Mouse (Mus musculus) MEL (cell line): Measurements from ENCODE around the gene Ntn5. TPM values are rescaled to one million over a fixed set of nuclear protein-coding genes. Genes with fewer than 3 reads are reported as not detected.

ENCODE experiments used
- DNase-seq: peaks from one replicate; pipeline ENCODE4 v3.0.0; 2011; ENCODE audit warnings: low read depth, low spot score
- H3K27ac ChIP-seq: 2 replicates; pipeline ENCODE4 v1.5.1; 2012; ENCODE audit warnings: low read depth, mild to moderate bottlenecking, control low read depth, low read length, moderate library complexity; ENCODE audit not compliant: control insufficient read depth
- H3K27me3 ChIP-seq, 2 experiments: fragments of 150-350 bp in 1 of 2; sonication (generic) in 1 of 2; 2 replicates each; pipeline ENCODE4 v1.6.1; 2012; ENCODE audit warnings: low read length in 2 of 2, mild to moderate bottlenecking in 2 of 2, improper control_type of control experiment in 1 of 2, moderate library complexity in 1 of 2; ENCODE audit not compliant: insufficient read depth in 2 of 2, control insufficient read depth in 1 of 2
- H3K36me3 ChIP-seq, 2 experiments: 2 replicates each; pipeline ENCODE4 v1.6.1; 2012 to 2014; ENCODE audit warnings: low read length in 2 of 2, improper control_type of control experiment in 1 of 2, inconsistent platforms in 1 of 2, mild to moderate bottlenecking in 1 of 2; ENCODE audit not compliant: insufficient read depth in 2 of 2, control insufficient read depth in 1 of 2
- H3K4me1 ChIP-seq, 2 experiments: fragments of 150-350 bp in 1 of 2; sonication (generic) in 1 of 2; 2 replicates each; pipeline ENCODE4 v1.6.1; 2012; ENCODE audit warnings: low read length in 2 of 2, improper control_type of control experiment in 1 of 2, mild to moderate bottlenecking in 1 of 2; ENCODE audit not compliant: insufficient read depth in 2 of 2, control insufficient read depth in 1 of 2
- H3K4me3 ChIP-seq, 2 experiments: fragments of 150-350 bp in 1 of 2; sonication (generic) in 1 of 2; 2 replicates each; pipeline ENCODE4 v1.5.1; 2012; ENCODE audit warnings: low read depth in 2 of 2, low read length in 2 of 2, mild to moderate bottlenecking in 2 of 2, moderate library complexity in 2 of 2, control low read depth in 1 of 2, improper control_type of control experiment in 1 of 2; ENCODE audit not compliant: control insufficient read depth in 1 of 2, insufficient read depth in 1 of 2
- H3K79me2 ChIP-seq: 2 replicates; pipeline ENCODE4 v1.6.1; 2012; ENCODE audit warnings: mild to moderate bottlenecking, low read length, moderate library complexity; ENCODE audit not compliant: control insufficient read depth, poor library complexity, insufficient read depth
- H3K9ac ChIP-seq: 2 replicates; pipeline ENCODE4 v1.6.1; 2012; ENCODE audit warnings: low read depth, mild to moderate bottlenecking, control low read depth, low read length, moderate library complexity; ENCODE audit not compliant: control insufficient read depth, poor library complexity, severe bottlenecking
- H3K9me3 ChIP-seq: fragments of 150-350 bp; sonication (generic); replicated peaks from 2 replicates; pipeline ENCODE4 v1.6.1; 2012; ENCODE audit warnings: mild to moderate bottlenecking, low read length, improper control_type of control experiment, moderate library complexity; ENCODE audit not compliant: insufficient read depth
- BHLHE40 ChIP-seq: IDR thresholded peaks from 2 replicates; pipeline ENCODE4 v1.6.1; 2012; ENCODE audit warnings: low read depth, mild to moderate bottlenecking, inconsistent platforms, low read length, improper control_type of control experiment, borderline replicate concordance
- CHD2 ChIP-seq: IDR thresholded peaks from 2 replicates; pipeline ENCODE4 v1.6.1; 2011; ENCODE audit warnings: low read length, improper control_type of control experiment
- CTCF ChIP-seq, 3 experiments: IDR thresholded peaks in 2 of 3; conservative IDR thresholded peaks in 1 of 3; 2 replicates each; pipeline ENCODE4 v1.5.1; 2011 to 2012; ENCODE audit warnings: low read length in 3 of 3, low read depth in 2 of 3, mild to moderate bottlenecking in 2 of 3, improper control_type of control experiment in 1 of 3, inconsistent platforms in 1 of 3, mixed read lengths in 1 of 3, moderate library complexity in 1 of 3; ENCODE audit not compliant: control insufficient read depth in 1 of 3, insufficient read depth in 1 of 3, poor library complexity in 1 of 3, severe bottlenecking in 1 of 3
- E2F4 ChIP-seq: IDR thresholded peaks from 2 replicates; pipeline ENCODE4 v1.6.1; 2011; ENCODE audit warnings: low read depth, low read length, improper control_type of control experiment, borderline replicate concordance
- ELF1 ChIP-seq: IDR thresholded peaks from 2 replicates; pipeline ENCODE4 v1.6.1; 2014; ENCODE audit warnings: low read depth, mild to moderate bottlenecking, inconsistent platforms, low read length, improper control_type of control experiment, moderate library complexity
- EP300 ChIP-seq, 2 experiments: IDR thresholded peaks; 2 replicates each; pipeline ENCODE4 v1.6.1; 2011; ENCODE audit warnings: improper control_type of control experiment in 2 of 2, low read length in 2 of 2, low read depth in 1 of 2, mild to moderate bottlenecking in 1 of 2
- ETS1 ChIP-seq: IDR thresholded peaks from 2 replicates; pipeline ENCODE4 v1.6.1; 2012; ENCODE audit warnings: low read depth, mild to moderate bottlenecking, inconsistent platforms, low read length, improper control_type of control experiment, moderate library complexity
- GABPA ChIP-seq: IDR thresholded peaks from 2 replicates; pipeline ENCODE4 v1.6.1; 2012; ENCODE audit warnings: low read depth, mild to moderate bottlenecking, inconsistent platforms, low read length, improper control_type of control experiment, moderate library complexity
- GATA1 ChIP-seq: IDR thresholded peaks from 2 replicates; pipeline ENCODE4 v1.6.1; 2011; ENCODE audit warnings: low read depth, low read length, improper control_type of control experiment
- HCFC1 ChIP-seq: IDR thresholded peaks from 2 replicates; pipeline ENCODE4 v1.6.1; 2012; ENCODE audit warnings: low read depth, mild to moderate bottlenecking, inconsistent platforms, low read length, improper control_type of control experiment, moderate library complexity
- JUND ChIP-seq: IDR thresholded peaks from 2 replicates; pipeline ENCODE4 v1.6.1; 2011; ENCODE audit warnings: low read depth, mild to moderate bottlenecking, improper control_type of control experiment, low read length
- KAT2A ChIP-seq: conservative IDR thresholded peaks from 2 replicates; pipeline ENCODE4 v1.6.1; 2012; ENCODE audit warnings: low read depth, low read length, improper control_type of control experiment, inconsistent platforms
- MAFK ChIP-seq: IDR thresholded peaks from 2 replicates; pipeline ENCODE4 v1.6.1; 2011; ENCODE audit warnings: low read depth, mild to moderate bottlenecking, low read length, improper control_type of control experiment, borderline replicate concordance
- MAX ChIP-seq: IDR thresholded peaks from 2 replicates; pipeline ENCODE4 v1.6.1; 2011; ENCODE audit warnings: low read length, improper control_type of control experiment
- MAZ ChIP-seq: IDR thresholded peaks from 2 replicates; pipeline ENCODE4 v1.6.1; 2012; ENCODE audit warnings: low read depth, mild to moderate bottlenecking, inconsistent platforms, low read length, improper control_type of control experiment
- MEF2A ChIP-seq: IDR thresholded peaks from 2 replicates; pipeline ENCODE4 v1.6.1; 2014; ENCODE audit warnings: low read depth, mild to moderate bottlenecking, inconsistent platforms, low read length, improper control_type of control experiment; ENCODE audit not compliant: poor library complexity, insufficient replicate concordance, severe bottlenecking; ENCODE audit errors: extremely low read depth
- MXI1 ChIP-seq: IDR thresholded peaks from 2 replicates; pipeline ENCODE4 v1.6.1; 2011; ENCODE audit warnings: mild to moderate bottlenecking, low read depth, low read length, improper control_type of control experiment
- MYB ChIP-seq: IDR thresholded peaks from 2 replicates; pipeline ENCODE4 v1.6.1; 2011; ENCODE audit warnings: mild to moderate bottlenecking, low read depth, low read length, improper control_type of control experiment
- MYC ChIP-seq: IDR thresholded peaks from 2 replicates; pipeline ENCODE4 v1.6.1; 2011; ENCODE audit warnings: low read depth, mild to moderate bottlenecking, low read length, improper control_type of control experiment, moderate library complexity
- NELFE ChIP-seq: IDR thresholded peaks from 2 replicates; pipeline ENCODE4 v1.6.1; 2011; ENCODE audit warnings: low read depth, low read length, improper control_type of control experiment
- NRF1 ChIP-seq: IDR thresholded peaks from 2 replicates; pipeline ENCODE4 v1.6.1; 2014; ENCODE audit warnings: low read depth, mild to moderate bottlenecking, inconsistent platforms, low read length, improper control_type of control experiment, moderate library complexity; ENCODE audit not compliant: poor library complexity, insufficient read depth, severe bottlenecking
- POLR2AphosphoS2 ChIP-seq: IDR thresholded peaks from 2 replicates; pipeline ENCODE4 v1.6.1; 2011; ENCODE audit warnings: low read length, improper control_type of control experiment
- POLR2AphosphoS5 ChIP-seq: IDR thresholded peaks from 2 replicates; pipeline ENCODE4 v1.6.1; 2012; ENCODE audit warnings: low read depth, borderline replicate concordance, mild to moderate bottlenecking, inconsistent platforms, low read length, moderate library complexity, mixed read lengths
- RAD21 ChIP-seq: IDR thresholded peaks from 2 replicates; pipeline ENCODE4 v1.6.1; 2011; ENCODE audit warnings: mild to moderate bottlenecking, low read depth, low read length, improper control_type of control experiment
- RCOR1 ChIP-seq: IDR thresholded peaks from 2 replicates; pipeline ENCODE4 v1.6.1; 2012; ENCODE audit warnings: low read depth, mild to moderate bottlenecking, inconsistent platforms, low read length, improper control_type of control experiment
- SIN3A ChIP-seq: IDR thresholded peaks from 2 replicates; pipeline ENCODE4 v1.6.1; 2012; ENCODE audit warnings: low read length, improper control_type of control experiment, inconsistent platforms
- SMC3 ChIP-seq: IDR thresholded peaks from 2 replicates; pipeline ENCODE4 v1.6.1; 2011; ENCODE audit warnings: low read depth, low read length, improper control_type of control experiment
- TAL1 ChIP-seq: IDR thresholded peaks from 2 replicates; pipeline ENCODE4 v1.6.1; 2012; ENCODE audit warnings: mild to moderate bottlenecking, inconsistent platforms, low read length, moderate library complexity, mixed read lengths
- TBP ChIP-seq: IDR thresholded peaks from 2 replicates; pipeline ENCODE4 v1.8.0; 2011; ENCODE audit warnings: low read depth, low read length, improper control_type of control experiment
- TCF12 ChIP-seq: IDR thresholded peaks from 2 replicates; pipeline ENCODE4 v1.6.1; 2014; ENCODE audit warnings: low read depth, mild to moderate bottlenecking, inconsistent platforms, low read length, improper control_type of control experiment, moderate library complexity
- UBTF ChIP-seq: IDR thresholded peaks from 2 replicates; pipeline ENCODE4 v1.6.1; 2012; ENCODE audit warnings: low read depth, mild to moderate bottlenecking, inconsistent platforms, low read length, improper control_type of control experiment, moderate library complexity, borderline replicate concordance; ENCODE audit not compliant: insufficient read depth
- USF1 ChIP-seq: IDR thresholded peaks from 2 replicates; pipeline ENCODE4 v1.6.1; 2014; ENCODE audit warnings: low read depth, mild to moderate bottlenecking, inconsistent platforms, low read length, improper control_type of control experiment, moderate library complexity
- USF2 ChIP-seq, 2 experiments: IDR thresholded peaks; 2 replicates each; pipeline ENCODE4 v1.6.1; 2011 to 2012; ENCODE audit warnings: improper control_type of control experiment in 2 of 2, low read length in 2 of 2, borderline replicate concordance in 1 of 2, inconsistent platforms in 1 of 2, low read depth in 1 of 2, mild to moderate bottlenecking in 1 of 2; ENCODE audit not compliant: insufficient read depth in 1 of 2
- ZC3H11A ChIP-seq: IDR thresholded peaks from 2 replicates; pipeline ENCODE4 v1.6.1; 2012; ENCODE audit warnings: low read depth, mild to moderate bottlenecking, inconsistent platforms, low read length, improper control_type of control experiment
- ZKSCAN1 ChIP-seq: IDR thresholded peaks from 2 replicates; pipeline ENCODE4 v1.6.1; 2012; ENCODE audit warnings: low read depth, mild to moderate bottlenecking, inconsistent platforms, low read length, improper control_type of control experiment, moderate library complexity
- ZMIZ1 ChIP-seq: IDR thresholded peaks from 2 replicates; pipeline ENCODE4 v1.6.1; 2012; ENCODE audit warnings: low read depth, mild to moderate bottlenecking, inconsistent platforms, low read length, improper control_type of control experiment, moderate library complexity
- ZNF384 ChIP-seq: IDR thresholded peaks from 2 replicates; pipeline ENCODE4 v1.6.1; 2012; ENCODE audit warnings: low read depth, mild to moderate bottlenecking, inconsistent platforms, low read length, improper control_type of control experiment
- polyA plus RNA-seq, 2 experiments: library from polyadenylated mRNA; stranded (reverse) in 1 of 2; unstranded in 1 of 2; fragments of >175 nt in 1 of 2; fragments of >200 nt in 1 of 2; gene quantifications; 2 replicates each; pipeline versions ENCODE4 v1.2.1 to v1.2.4; 2012; ENCODE audit warnings: low replicate concordance in 2 of 2, low read depth in 1 of 2; ENCODE audit not compliant: insufficient read length in 2 of 2, insufficient read depth in 1 of 2, missing spikeins in 1 of 2
- total RNA-seq: library from RNA; depleted of rRNA; stranded (reverse); fragments of 300-350 nt; gene quantifications from 2 replicates; pipeline ENCODE4 v1.2.3, GENCODE M21; 2012

Gene Ntn5
- total and polyA plus RNA-seq, 3 experiments = 0.13 TPM; not detected in 2

DNA sequence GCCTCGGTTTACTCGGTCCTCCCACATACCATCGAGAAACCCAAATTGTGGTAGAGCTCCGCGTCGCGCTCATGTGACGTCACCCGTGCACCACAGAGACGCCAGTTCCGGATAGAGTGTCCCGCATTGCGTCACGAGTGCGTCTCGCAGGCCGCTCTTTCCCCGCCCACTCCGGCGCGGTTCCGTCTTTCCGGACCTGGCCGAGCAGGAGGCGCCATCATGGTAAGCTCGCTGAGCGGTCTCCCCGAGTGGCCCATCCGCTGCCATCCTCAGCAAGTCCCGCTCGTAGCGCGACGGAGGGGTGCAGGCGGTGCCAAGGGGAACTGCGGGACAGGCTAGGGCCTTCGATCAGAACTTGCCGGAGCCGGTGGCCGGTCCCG lies 34.1 kb downstream of the Ntn5 start, which contains the start of gene Sphk2:
Sphk2 (minus strand) TSS at position 85 of the 380 bp plus-strand sequence.
- Histone ChIP-seq H3K36me3 (peaks cover 2% of the 10 kb centered on the region in 2 experiments; a peak in 3 of 4 replicates), H3K9ac (peak within 1 kb of the TSS; percentile 99), H3K4me3 (peak within 1 kb of the TSS; percentile 69 to 73), H3K27me3 (no peaks in the 10 kb centered on the region), H3K9me3 (no peaks in the 10 kb centered on the region), H3K4me1 (peaks cover 0 to 5% of the 10 kb centered on the region in 2 experiments; a peak in 1 of 4 replicates), H3K79me2 (peaks cover 48% of the 10 kb centered on the region), H3K27ac (peak within 1 kb of the TSS; percentile 96)
- peak; percentile 98 for DNase-seq
- TF ChIP-seq POLR2AphosphoS5 (no peak), NRF1 (0 out of 2 replicates have a peak, but pooled peaks have one; percentile 35), ZMIZ1 (peak; percentile 96), KAT2A (peak; percentile 94), TAL1 (no peak), MYC (peak; percentile 94), CTCF (IDR thresholded peaks at IDR 0.05 in 2 of 3, conservative IDR thresholded peaks at IDR 0.05 in 1 of 3; ENCODE audit: control insufficient read depth in 1 of 3, insufficient read depth in 1 of 3, low read depth in 2 of 3, low read length in 3 of 3, poor library complexity in 1 of 3, severe bottlenecking in 1 of 3) (no peak), ETS1 (peak; percentile 83), MAFK (no peak), EP300 (IDR thresholded peaks at IDR 0.05; ENCODE audit: low read depth in 1 of 2, low read length in 2 of 2) (no peak), RCOR1 (no peak), HCFC1 (peak; percentile 99), MAX (peak; percentile 92), GABPA (peak; percentile 93; the same call in 1 of the 2 replicates), MEF2A (0 out of 2 replicates have a peak, but pooled peaks have one; percentile 32), MXI1 (peak; percentile 78), SIN3A (peak; percentile 98), MAZ (peak; percentile 77; the same call in 1 of the 2 replicates), ZC3H11A (peak; percentile 32), ELF1 (peak; percentile 95), JUND (no peak), E2F4 (no peak; the same call in 1 of the 2 replicates), UBTF (no peak), NELFE (peak; percentile 95), RAD21 (no peak), GATA1 (no peak), ZNF384 (no peak), TBP (peak; percentile 96), MYB (no peak), USF1 (peak; percentile 85), POLR2AphosphoS2 (no peak; the same call in none of the 2 replicates), USF2 (IDR thresholded peaks at IDR 0.05; ENCODE audit: borderline replicate concordance in 1 of 2, insufficient read depth in 1 of 2, low read depth in 1 of 2, low read length in 2 of 2) (no peak), SMC3 (no peak), CHD2 (no peak), TCF12 (peak; percentile 90), ZKSCAN1 (no peak), BHLHE40 (no peak)
